Mouse (Mus musculus) G1E (cell line): ENCODE results near the gene Plppr3. TPM values are rescaled to one million over a fixed set of nuclear protein-coding genes. Genes with fewer than 3 reads are reported as not detected.

Source experiments
- ATAC-seq: 2 replicates; pipeline ENCODE4 v1.8.0; 2016; ENCODE audit warnings: mild to moderate bottlenecking; ENCODE audit not compliant: insufficient number of reproducible peaks, poor library complexity, low FRiP score, severe bottlenecking; ENCODE audit errors: extremely low read depth
- DNase-seq: peaks from one replicate; pipeline ENCODE4 v3.0.0; 2012; ENCODE audit warnings: low spot score
- H3K27me3 ChIP-seq: 2 replicates; pipeline ENCODE4 v1.6.1; 2012; ENCODE audit warnings: mild to moderate bottlenecking, low read length, inconsistent platforms; ENCODE audit not compliant: insufficient read depth
- H3K36me3 ChIP-seq: replicated peaks from 2 replicates; pipeline ENCODE3; 2012; ENCODE audit warnings: mild to moderate bottlenecking, inconsistent platforms
- H3K4me1 ChIP-seq: 2 replicates; pipeline ENCODE4 v1.6.1; 2012; ENCODE audit warnings: low read depth, low read length, inconsistent platforms, mixed read lengths; ENCODE audit not compliant: insufficient read depth
- H3K4me3 ChIP-seq: 2 replicates; pipeline ENCODE4 v1.5.1; 2012; ENCODE audit warnings: low read depth, mild to moderate bottlenecking, inconsistent platforms, low read length, moderate library complexity, mixed read lengths
- H3K9me3 ChIP-seq: replicated peaks from 2 replicates; pipeline ENCODE4 v1.6.1; 2012; ENCODE audit warnings: inconsistent platforms
- CTCF ChIP-seq: IDR thresholded peaks from 2 replicates; pipeline ENCODE4 v1.5.1; 2012; ENCODE audit warnings: low read depth, low read length, inconsistent platforms, mixed read lengths
- GATA1 ChIP-seq: IDR thresholded peaks from 2 replicates; pipeline ENCODE4 v1.6.1; 2012; ENCODE audit warnings: borderline replicate concordance, low read length, inconsistent platforms, mixed read lengths
- GATA2 ChIP-seq: IDR thresholded peaks from 2 replicates; pipeline ENCODE4 v1.6.1; 2012; ENCODE audit warnings: low read depth, low read length, inconsistent platforms, borderline replicate concordance
- POLR2AphosphoS5 ChIP-seq: IDR thresholded peaks from 2 replicates; pipeline ENCODE4 v1.6.1; 2012; ENCODE audit warnings: low read depth, low read length, inconsistent platforms; ENCODE audit not compliant: insufficient replicate concordance
- TAL1 ChIP-seq: conservative IDR thresholded peaks from 2 replicates; pipeline ENCODE4 v1.6.1; 2012; ENCODE audit warnings: low read depth, low read length, inconsistent platforms, mixed read lengths
- polyA plus RNA-seq: library from polyadenylated mRNA; stranded (reverse); fragments of >175 nt; gene quantifications from 2 replicates; pipeline ENCODE4 v1.2.3, GENCODE M21; 2012
- total RNA-seq, 2 experiments: library from RNA; stranded (forward) in 1 of 2; stranded (reverse) in 1 of 2; fragments of 200-1000 nt in 1 of 2; fragments of >200 nt in 1 of 2; fragmentation: Nextera tagmentation in 1 of 2; gene quantifications; 2 replicates each; pipeline ENCODE4 v1.2.3; 2014 to 2017

The Plppr3 gene
- total and polyA plus RNA-seq, 3 experiments, result 0.20 to 0.82 TPM; not detected in 1

DNA sequence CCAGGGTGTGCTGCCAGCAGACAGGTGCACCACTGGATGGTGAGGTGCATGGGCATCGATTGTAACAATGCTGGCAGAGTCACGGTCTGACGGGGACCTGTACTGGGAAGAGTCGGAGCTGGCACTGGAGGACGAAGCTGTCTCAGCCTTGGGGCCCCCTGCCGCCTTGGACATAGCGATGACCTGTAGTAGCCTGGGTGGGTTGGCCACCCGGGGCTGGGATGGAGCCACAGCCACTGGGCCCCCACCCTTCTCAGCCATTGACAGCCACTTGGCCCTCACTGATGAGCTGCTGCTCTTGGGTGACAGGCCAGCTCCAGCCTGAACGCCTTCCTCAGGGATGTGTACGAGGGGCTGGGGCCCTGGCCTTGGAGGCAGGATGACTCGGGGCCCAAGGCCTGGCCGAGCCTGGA is 9.2 kb downstream of the Plppr3 start:
- H3K4me3 ChIP-seq, result peak overlapping the region; percentile 6; the same call in 1 of the 2 replicates
- peaks cover 62% of the 10 kb centered on the region for H3K36me3 ChIP-seq
- no peaks in the 10 kb centered on the region for H3K9me3 ChIP-seq
- TF ChIP-seq GATA1, result no peak
- TF ChIP-seq TAL1, result no peak
- no peak for TF ChIP-seq CTCF
- TF ChIP-seq POLR2AphosphoS5, result peak; percentile 87
- no peak for TF ChIP-seq GATA2
- DNase-seq, result no peak
- H3K27me3 ChIP-seq, result peaks cover 21% of the 10 kb centered on the region
- ATAC-seq, result no peak
- peaks cover 56% of the 10 kb centered on the region for H3K4me1 ChIP-seq

DNA sequence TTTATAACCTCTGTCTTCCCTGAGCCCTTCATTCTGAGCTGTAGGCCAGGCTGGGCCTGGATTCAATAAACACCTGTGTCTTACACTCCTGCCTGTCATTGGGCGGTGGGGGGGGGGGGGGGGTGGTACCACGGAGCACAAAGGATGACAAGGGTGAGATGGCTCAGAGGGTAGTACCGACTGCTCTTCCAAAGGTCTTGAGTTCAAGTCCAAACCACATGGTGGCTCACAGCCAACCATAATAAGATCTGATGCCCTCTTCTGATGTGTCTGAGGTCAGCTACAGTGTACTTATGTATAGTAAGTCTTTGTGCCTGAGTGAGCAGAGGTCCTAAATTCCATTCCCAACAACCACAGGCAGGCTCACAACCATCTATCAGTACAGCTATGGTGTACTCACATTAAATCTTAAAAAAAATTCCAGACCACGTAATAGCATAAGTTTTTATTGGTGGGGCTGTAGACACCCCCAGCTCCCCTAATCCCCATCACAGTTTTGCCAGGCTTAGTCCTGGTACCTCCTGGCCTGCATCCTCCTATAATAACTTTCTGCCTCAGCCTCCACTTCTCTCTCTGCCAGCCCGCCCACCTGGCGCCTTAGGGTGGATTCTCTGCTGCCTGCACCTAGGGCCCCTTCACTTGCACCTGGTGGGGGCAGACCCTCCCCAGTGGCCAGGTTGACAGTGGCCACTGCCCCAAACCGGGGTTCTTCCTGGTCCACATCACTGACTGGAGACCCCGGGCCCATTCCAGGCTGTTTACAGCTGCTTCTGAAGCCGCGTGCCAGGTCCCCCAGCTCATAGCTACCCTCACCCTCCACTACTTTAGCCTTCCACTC is 9.9 kb downstream of the Plppr3 start:
- no peaks in the 10 kb centered on the region for H3K9me3 ChIP-seq
- peaks cover 19% of the 10 kb centered on the region for H3K27me3 ChIP-seq
- ATAC-seq, result no peak
- H3K4me3 ChIP-seq, result peak overlapping the region; percentile 6; the same call in 1 of the 2 replicates
- TF ChIP-seq POLR2AphosphoS5 (no peak; the same call in 1 of the 2 replicates), CTCF (no peak), GATA2 (no peak), GATA1 (no peak), TAL1 (no peak)
- peaks cover 68% of the 10 kb centered on the region for H3K36me3 ChIP-seq
- peaks cover 62% of the 10 kb centered on the region for H3K4me1 ChIP-seq
- no peak for DNase-seq

DNA sequence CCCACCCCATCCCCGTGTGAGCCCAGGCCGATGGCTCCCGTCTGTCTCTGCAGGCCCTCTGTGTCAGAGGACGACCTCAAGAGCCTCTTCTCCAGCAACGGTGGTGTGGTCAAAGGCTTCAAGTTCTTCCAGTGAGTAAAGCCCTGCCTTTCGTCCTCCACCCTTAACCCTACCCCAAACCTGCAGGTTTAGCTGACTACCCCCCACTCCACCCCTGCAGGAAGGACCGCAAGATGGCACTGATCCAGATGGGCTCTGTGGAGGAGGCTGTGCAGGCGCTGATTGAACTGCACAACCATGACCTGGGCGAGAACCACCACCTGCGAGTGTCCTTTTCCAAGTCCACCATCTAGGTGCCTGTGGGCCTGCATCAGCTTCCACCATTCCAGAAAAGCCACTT is 11.5 kb downstream of the Plppr3 start:
- Histone ChIP-seq H3K9me3 (no peaks in the 10 kb centered on the region), H3K4me1 (peaks cover 79% of the 10 kb centered on the region), H3K4me3 (no peak overlapping the region), H3K27me3 (peaks cover 13% of the 10 kb centered on the region; the same call in 1 of the 2 replicates), H3K36me3 (peaks cover 84% of the 10 kb centered on the region)
- DNase-seq, result no peak
- no peak for ATAC-seq
- TF ChIP-seq TAL1 (no peak), GATA1 (no peak)

DNA sequence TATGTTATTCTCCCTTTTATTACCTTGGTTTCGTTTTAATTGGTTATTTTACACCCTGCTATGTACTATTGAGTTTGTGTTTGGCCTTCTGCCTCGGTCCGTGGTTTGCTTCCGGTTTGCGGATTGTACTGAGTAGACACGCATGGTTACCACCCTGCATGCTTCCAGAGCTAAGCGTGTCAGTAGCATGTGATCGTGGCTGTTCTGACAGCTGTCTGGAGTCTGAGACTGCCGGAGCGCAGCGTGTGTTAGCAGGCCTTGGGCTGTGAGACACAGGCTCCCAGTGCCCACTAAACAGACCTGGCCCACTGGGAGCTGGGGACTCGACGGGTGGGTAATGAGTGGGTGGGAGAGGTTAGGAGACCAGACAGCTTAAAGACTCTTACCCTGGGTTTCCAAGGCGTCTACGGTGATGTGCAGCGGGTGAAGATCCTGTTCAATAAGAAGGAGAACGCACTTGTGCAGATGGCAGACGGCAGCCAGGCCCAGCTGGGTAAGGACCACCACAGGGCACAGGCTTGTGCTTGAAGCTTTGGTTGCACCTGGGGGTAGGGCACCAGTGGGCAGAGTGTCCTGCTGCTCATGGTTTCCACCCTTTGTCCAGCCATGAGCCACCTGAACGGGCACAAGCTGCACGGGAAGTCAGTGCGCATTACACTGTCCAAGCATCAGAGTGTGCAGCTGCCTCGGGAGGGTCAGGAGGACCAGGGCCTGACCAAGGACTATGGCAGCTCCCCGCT is 12.2 kb downstream of the Plppr3 start:
- ATAC-seq (no peak), DNase-seq (no peak)
- Histone ChIP-seq H3K4me1 (peaks cover 82% of the 10 kb centered on the region), H3K27me3 (peaks cover 10% of the 10 kb centered on the region; the same call in 1 of the 2 replicates), H3K4me3 (no peak overlapping the region; the same call in 1 of the 2 replicates), H3K9me3 (no peaks in the 10 kb centered on the region), H3K36me3 (peaks cover 91% of the 10 kb centered on the region)
- TF ChIP-seq CTCF (no peak), POLR2AphosphoS5 (no peak), GATA1 (no peak), GATA2 (no peak), TAL1 (no peak)

- no peak for TF ChIP-seq TAL1
- H3K4me3 ChIP-seq, result peak overlapping the region; percentile 17; the same call in 1 of the 2 replicates
- peaks cover 3% of the 10 kb centered on the region; the same call in 1 of the 2 replicates for H3K27me3 ChIP-seq
- ATAC-seq (no peak), DNase-seq (no peak)
- peaks cover 96% of the 10 kb centered on the region for H3K36me3 ChIP-seq
- H3K4me1 ChIP-seq, result peaks cover 83% of the 10 kb centered on the region
- no peaks in the 10 kb centered on the region for H3K9me3 ChIP-seq
Observed at GRCm38 (mm10) chr10:79861230-79862048, 13.0 kb downstream of the Plppr3 start.
